Comparison of ENCODE assay signal across 9 mouse cellular contexts in genomic region chr10:40629656-40630311, GRCm38 (mm10). TPM values are rescaled to one million over a fixed set of nuclear protein-coding genes. Genes with fewer than 3 reads are reported as not detected.
A peak's percentile ranks its signal among the peaks of the same experiment; 100 is the strongest.
DNase-seq lines count a peak whose midpoint lies in the region; ATAC-seq lines count a peak whose summit lies in the region.
"Had no signal": no experiment of that assay in that cellular context is flagged by ENCODE, and none has a peak within 500 bp of the region (broad histone marks: within the 10 kb centered on the region; RNA-seq: fewer than 3 reads in every experiment).

TSS of gene Ddo (plus strand) at chr10:40630011.

- no peak within 1 kb of the TSS for H3K4me3 ChIP-seq in forebrain, embryonic 16.5 days (replicated peaks; ENCODE audit: low read length)
- H3K4me3 ChIP-seq in forebrain, embryonic 12.5 days (replicated peaks), result no peak within 1 kb of the TSS
- H3K4me3 ChIP-seq: limb, embryonic 12.5 days had no signal

- DNase-seq in adrenal gland, postnatal 14 days, result peak; percentile 61
- peak; percentile 50 for DNase-seq in gastrocnemius, postnatal 14 days
- peak; percentile 97 for DNase-seq in kidney, adult 9 months
- DNase-seq in lung, postnatal 14 days, result peak; percentile 22
- DNase-seq in right cerebral cortex, adult 2 months (ENCODE audit: low spot score in 2 of 2), result no peak
- no peak for DNase-seq in spleen, adult 18-20 months

- peak; percentile 49; the same call in 1 of the 2 replicates for ATAC-seq in forebrain, embryonic 16.5 days
- no peak for ATAC-seq in forebrain, embryonic 12.5 days (ENCODE audit: low FRiP score)

- H3K4me2 ChIP-seq in forebrain, embryonic 16.5 days (ENCODE audit: low read length), result no peak within 1 kb of the TSS
- no peak within 1 kb of the TSS for H3K4me2 ChIP-seq in forebrain, embryonic 12.5 days
- H3K4me2 ChIP-seq: limb, embryonic 12.5 days had no signal

- no peaks in the 10 kb centered on the region for H3K4me1 ChIP-seq in forebrain, embryonic 16.5 days (replicated peaks; ENCODE audit: control insufficient read depth, insufficient read depth, low read length)
- peaks cover 3% of the 10 kb centered on the region for H3K4me1 ChIP-seq in forebrain, embryonic 12.5 days
- H3K4me1 ChIP-seq: limb, embryonic 12.5 days had no signal

- 67% methylated on average over 8 of the region's 8 CpGs for WGBS in forebrain, embryonic 16.5 days
- 75% methylated on average over 8 of the region's 8 CpGs for WGBS in forebrain, embryonic 12.5 days

- intact Hi-C loops in gastrocnemius, postnatal 14 days (cut with DNase I; ENCODE audit: low total_unique reads), result no loop called here

- no peaks in the 10 kb centered on the region for H3K36me3 ChIP-seq in forebrain, embryonic 16.5 days (ENCODE audit: control insufficient read depth, insufficient read depth)
- H3K36me3 ChIP-seq in forebrain, embryonic 12.5 days (replicated peaks), result no peaks in the 10 kb centered on the region
- H3K36me3 ChIP-seq: limb, embryonic 12.5 days had no signal

- H3K27ac ChIP-seq in forebrain, embryonic 16.5 days (ENCODE audit: low read length), result no peak within 1 kb of the TSS
- no peak within 1 kb of the TSS for H3K27ac ChIP-seq in forebrain, embryonic 12.5 days
- H3K27ac ChIP-seq: limb, embryonic 12.5 days had no signal

- H3K27me3 ChIP-seq in forebrain, embryonic 16.5 days (replicated peaks; ENCODE audit: control insufficient read depth, insufficient read depth, low read length), result no peaks in the 10 kb centered on the region
- no peaks in the 10 kb centered on the region for H3K27me3 ChIP-seq in forebrain, embryonic 12.5 days
- H3K27me3 ChIP-seq: limb, embryonic 12.5 days had no signal

- no peaks in the 10 kb centered on the region for H3K9me3 ChIP-seq in forebrain, embryonic 16.5 days (ENCODE audit: control insufficient read depth, low read length)
- peaks cover 3% of the 10 kb centered on the region; the same call in 1 of the 2 replicates for H3K9me3 ChIP-seq in forebrain, embryonic 12.5 days
- H3K9me3 ChIP-seq: limb, embryonic 12.5 days had no signal

- no peak within 1 kb of the TSS for H3K9ac ChIP-seq in forebrain, embryonic 16.5 days (replicated peaks; ENCODE audit: low read depth, low read length)
- no peak within 1 kb of the TSS for H3K9ac ChIP-seq in forebrain, embryonic 12.5 days
- H3K9ac ChIP-seq: limb, embryonic 12.5 days had no signal

RNA-seq across cellular contexts. Expression of gene Ddo, which starts in this region (rescaled TPM):
- polyA plus RNA-seq in forebrain, embryonic 16.5 days (2015; fragmentation: Nextera tagmentation; extraction: Ambion mirVana), result 0.48 and 0.71 TPM in 2 replicates
- 0.23 TPM in 1 of 2 replicates, not detected in the other for polyA plus RNA-seq in forebrain, embryonic 12.5 days (2016; fragmentation: Nextera tagmentation; extraction: Ambion mirVana)
- total RNA-seq in adrenal gland, postnatal 14 days (2021), result 22.3 and 25.9 TPM in 2 replicates
- total RNA-seq in gastrocnemius, postnatal 14 days (2021), result 10 to 100 TPM; 22.0 to 24.3 TPM
- polyA plus RNA-seq: limb, embryonic 12.5 days had no signal

Comparison
In these comparisons a context has a peak if more than half of its experiments do, and no peak if none do; other contexts are left out.
1. Peak in ATAC-seq in forebrain, embryonic 16.5 days; RNA of the gene not detected or under 1 TPM.
2. DNase-seq: peak in adrenal gland, postnatal 14 days (single experiment), gastrocnemius, postnatal 14 days (single experiment), kidney, adult 9 months (single experiment) and lung, postnatal 14 days (single experiment); none in right cerebral cortex, adult 2 months (0 of 2) and spleen, adult 18-20 months (0 of 2).